In genomic region chr9:56522281-56522680, GRCm38 (mm10) we compare ENCODE assay signal across 14 mouse cellular contexts.
"Had no signal": no experiment of that assay in that cellular context is flagged by ENCODE, and none has a peak within 500 bp of the region (broad histone marks: within the 10 kb centered on the region; RNA-seq: fewer than 3 reads in every experiment).

No protein-coding gene starts in this region.

- DNase-seq: gastrocnemius, postnatal 14 days; gastrocnemius, postnatal 36 days; heart, adult 11 months; heart, adult 2 months; heart, postnatal 14 days; heart, postnatal 36 days; kidney, adult 11 months; kidney, adult 2 months; kidney, adult 9 months; kidney, postnatal 14 days; kidney, postnatal 36 days; layer of hippocampus, adult 9-11 months; layer of hippocampus, postnatal 36 days; left cerebral cortex, postnatal 4 days had no signal
